Mouse (Mus musculus) liver, embryonic 11.5 days (tissue): ENCODE measurements around the gene Frmd7. TPM values are rescaled to one million over a fixed set of nuclear protein-coding genes. Genes with fewer than 3 reads are reported as not detected.

ENCODE experiments used
- ATAC-seq: fragments of 200-750 bp; cut with Nextera tagmentation; replicated peaks from 2 replicates; pipeline ENCODE4 v1.8.0; 2017; ENCODE audit warnings: moderate number of reproducible peaks, mild to moderate bottlenecking, moderate TSS enrichment, moderate library complexity; ENCODE audit not compliant: low FRiP score
- DNase-seq: peaks from one replicate; pipeline ENCODE4 v3.0.0-alpha.2; 2017; ENCODE audit warnings: low spot score
- H3K27ac ChIP-seq: fragments of 300-500 bp; sonication (generic); 2 replicates; pipeline ENCODE4 v1.5.1; 2014; ENCODE audit warnings: mild to moderate bottlenecking, low read depth, low read length, control low read depth
- H3K27me3 ChIP-seq: fragments of 300-500 bp; sonication (generic); replicated peaks from 2 replicates; pipeline ENCODE4 v1.6.1; 2014; ENCODE audit warnings: low read length, mixed read lengths; ENCODE audit not compliant: control insufficient read depth, insufficient read depth
- H3K36me3 ChIP-seq: fragments of 300-500 bp; sonication (generic); 2 replicates; pipeline ENCODE4 v1.6.1; 2014; ENCODE audit warnings: mild to moderate bottlenecking, low read length, moderate library complexity, mixed read lengths; ENCODE audit not compliant: control insufficient read depth, insufficient read depth
- H3K4me1 ChIP-seq: fragments of 300-500 bp; sonication (generic); replicated peaks from 2 replicates; pipeline ENCODE4 v1.6.1; 2014; ENCODE audit warnings: low read length, mixed read lengths; ENCODE audit not compliant: control insufficient read depth, insufficient read depth
- H3K4me2 ChIP-seq: fragments of 300-500 bp; sonication (generic); 2 replicates; pipeline ENCODE4 v1.6.1; 2014; ENCODE audit warnings: mild to moderate bottlenecking, control low read depth, moderate library complexity
- H3K4me3 ChIP-seq: fragments of 300-500 bp; sonication (generic); 2 replicates; pipeline ENCODE4 v1.5.1; 2014; ENCODE audit warnings: low read depth, low read length, control low read depth
- H3K9ac ChIP-seq: fragments of 300-500 bp; sonication (generic); 2 replicates; pipeline ENCODE4 v1.6.1; 2014; ENCODE audit warnings: low read depth, low read length, control low read depth
- H3K9me3 ChIP-seq: fragments of 300-500 bp; sonication (generic); 2 replicates; pipeline ENCODE4 v1.6.1; 2016; ENCODE audit warnings: low read length, inconsistent platforms, mixed read lengths; ENCODE audit not compliant: control insufficient read depth
- WGBS: fragments of 180-500 bp; shearing (Covaris S2); extraction: QIAGEN DNeasy Blood & Tissue Kit; methylation state at CpG from one replicate; pipeline ENCODE4 v1.1.7; 2014; 5-methylcytosine and 5-hydroxymethylcytosine counted together
- polyA plus RNA-seq: library from polyadenylated mRNA; unstranded; fragments of >200 nt; fragmentation: Nextera tagmentation; extraction: Ambion mirVana; gene quantifications from 2 replicates; pipeline ENCODE4 v1.2.1, GENCODE M21; 2014

The Frmd7 gene
- polyA plus RNA-seq = 0.57 and 0.99 TPM in 2 replicates

- WGBS = 68% methylated on average over 14 of the region's 14 CpGs
- Histone ChIP-seq H3K4me2 (no peak within 1 kb of the TSS), H3K9me3 (no peaks in the 10 kb centered on the region), H3K4me1 (no peaks in the 10 kb centered on the region), H3K36me3 (no peaks in the 10 kb centered on the region), H3K27ac (no peak within 1 kb of the TSS), H3K27me3 (no peaks in the 10 kb centered on the region), H3K4me3 (no peak within 1 kb of the TSS), H3K9ac (no peak within 1 kb of the TSS)
- DNase-seq (no peak), ATAC-seq (no peak)
Measured at GRCm38 (mm10) chrX:50942610-50943009, at the start of gene Frmd7. Gene Frmd7 (minus strand): TSS chrX:50942710.

- Histone ChIP-seq H3K27ac (no peak overlapping the region), H3K4me2 (no peak overlapping the region), H3K4me1 (no peaks in the 10 kb centered on the region), H3K4me3 (no peak overlapping the region), H3K27me3 (no peaks in the 10 kb centered on the region; the same call in 1 of the 2 replicates), H3K36me3 (no peaks in the 10 kb centered on the region), H3K9ac (no peak overlapping the region), H3K9me3 (no peaks in the 10 kb centered on the region)
- no peak for ATAC-seq
- DNase-seq = no peak
- WGBS = 84% methylated on average over 5 of the region's 5 CpGs
Measured at GRCm38 (mm10) chrX:50991324-50991723, 48.8 kb upstream of the Frmd7 start.

GRCm38 (mm10) chrX:50989940-50990339 lies 47.4 kb upstream of the Frmd7 start:
- H3K4me1 ChIP-seq = no peaks in the 10 kb centered on the region
- no peaks in the 10 kb centered on the region for H3K36me3 ChIP-seq
- no peak overlapping the region for H3K4me2 ChIP-seq
- no peak overlapping the region for H3K27ac ChIP-seq
- H3K9ac ChIP-seq = no peak overlapping the region
- H3K4me3 ChIP-seq = no peak overlapping the region
- 82% methylated on average over 6 of the region's 6 CpGs for WGBS
- ATAC-seq (no peak), DNase-seq (no peak)
- H3K9me3 ChIP-seq = no peaks in the 10 kb centered on the region
- no peaks in the 10 kb centered on the region; the same call in 1 of the 2 replicates for H3K27me3 ChIP-seq

- Histone ChIP-seq H3K4me2 (no peak overlapping the region), H3K27me3 (no peaks in the 10 kb centered on the region; the same call in none of the 2 replicates), H3K9ac (no peak overlapping the region), H3K9me3 (no peaks in the 10 kb centered on the region), H3K27ac (no peak overlapping the region), H3K4me1 (no peaks in the 10 kb centered on the region), H3K4me3 (no peak overlapping the region), H3K36me3 (no peaks in the 10 kb centered on the region)
- DNase-seq = no peak
- ATAC-seq = no peak
- 54% methylated on average over 1 of the region's 1 CpGs for WGBS
Measured at GRCm38 (mm10) chrX:50988581-50988980, 46.1 kb upstream of the Frmd7 start.

- Histone ChIP-seq H3K4me1 (no peaks in the 10 kb centered on the region), H3K9ac (no peak overlapping the region), H3K27me3 (no peaks in the 10 kb centered on the region; the same call in 1 of the 2 replicates), H3K27ac (no peak overlapping the region), H3K36me3 (no peaks in the 10 kb centered on the region), H3K4me3 (no peak overlapping the region), H3K9me3 (no peaks in the 10 kb centered on the region), H3K4me2 (no peak overlapping the region)
- DNase-seq (no peak), ATAC-seq (no peak)
- WGBS = 78% methylated on average over 2 of the region's 2 CpGs
Measured at GRCm38 (mm10) chrX:50978428-50978827, 35.9 kb upstream of the Frmd7 start.

- H3K4me2 ChIP-seq = no peak overlapping the region
- ATAC-seq = no peak
- no peak for DNase-seq
- H3K9me3 ChIP-seq = no peaks in the 10 kb centered on the region
- no peak overlapping the region for H3K27ac ChIP-seq
- H3K4me1 ChIP-seq = no peaks in the 10 kb centered on the region
- WGBS = 55% methylated on average over 4 of the region's 4 CpGs
- H3K9ac ChIP-seq = no peak overlapping the region
- H3K36me3 ChIP-seq = no peaks in the 10 kb centered on the region
- H3K27me3 ChIP-seq = no peaks in the 10 kb centered on the region
- H3K4me3 ChIP-seq = no peak overlapping the region
Measured at GRCm38 (mm10) chrX:50972145-50972544, 29.6 kb upstream of the Frmd7 start.

- ATAC-seq = no peak
- 82% methylated on average over 5 of the region's 5 CpGs for WGBS
Measured at GRCm38 (mm10) chrX:50969907-50970306, 27.4 kb upstream of the Frmd7 start.

GRCm38 (mm10) chrX:50968157-50968932 lies 25.8 kb upstream of the Frmd7 start:
- Histone ChIP-seq H3K9ac (no peak overlapping the region), H3K4me3 (no peak overlapping the region), H3K27ac (no peak overlapping the region), H3K36me3 (no peaks in the 10 kb centered on the region), H3K4me1 (no peaks in the 10 kb centered on the region), H3K4me2 (no peak overlapping the region), H3K9me3 (no peaks in the 10 kb centered on the region), H3K27me3 (no peaks in the 10 kb centered on the region)
- ATAC-seq (no peak), DNase-seq (no peak)
- WGBS = 62% methylated on average over 10 of the region's 10 CpGs

More at GRCm38 (mm10) chrX:50969907-50970306, 27.4 kb upstream of the Frmd7 start:
- H3K9me3 ChIP-seq = no peaks in the 10 kb centered on the region
- DNase-seq = no peak
- no peak overlapping the region for H3K4me2 ChIP-seq
- H3K36me3 ChIP-seq = no peaks in the 10 kb centered on the region
- H3K9ac ChIP-seq = no peak overlapping the region
- H3K4me3 ChIP-seq = no peak overlapping the region
- H3K4me1 ChIP-seq = no peaks in the 10 kb centered on the region
- no peak overlapping the region for H3K27ac ChIP-seq
- H3K27me3 ChIP-seq = no peaks in the 10 kb centered on the region

- Histone ChIP-seq H3K27me3 (no peaks in the 10 kb centered on the region), H3K36me3 (no peaks in the 10 kb centered on the region), H3K4me3 (no peak overlapping the region), H3K9me3 (no peaks in the 10 kb centered on the region), H3K27ac (no peak overlapping the region), H3K4me1 (no peaks in the 10 kb centered on the region), H3K9ac (no peak overlapping the region), H3K4me2 (no peak overlapping the region)
- DNase-seq = no peak
- peak; percentile 49; the same call in 1 of the 2 replicates for ATAC-seq
- WGBS = 41% methylated on average over 3 of the region's 3 CpGs
Measured at GRCm38 (mm10) chrX:50965157-50965556, 22.6 kb upstream of the Frmd7 start.
